In genomic region chr17:87915386-87915785, GRCm38 (mm10) we compare ENCODE assay signal across 40 mouse cellular contexts. TPM values are rescaled to one million over a fixed set of nuclear protein-coding genes. Genes with fewer than 3 reads are reported as not detected.
"Had no signal": no experiment of that assay in that cellular context is flagged by ENCODE, and none has a peak within 500 bp of the region (broad histone marks: within the 10 kb centered on the region; RNA-seq: fewer than 3 reads in every experiment).

No protein-coding gene starts in this region.

- H3K36me3 ChIP-seq: heart, embryonic 10.5 days; heart, embryonic 12.5 days; hindbrain, embryonic 13.5 days; hindbrain, embryonic 15.5 days; limb, embryonic 10.5 days; limb, embryonic 12.5 days; liver, embryonic 13.5 days; liver, embryonic 15.5 days had no signal

- H3K27ac ChIP-seq: heart, embryonic 10.5 days; hindbrain, embryonic 13.5 days; hindbrain, embryonic 15.5 days; hindbrain, postnatal 0 days; layer of hippocampus, adult 2 months; left cerebral cortex, adult 2 months; limb, embryonic 10.5 days; limb, embryonic 12.5 days; liver, embryonic 13.5 days; liver, embryonic 15.5 days had no signal

- H3K9ac ChIP-seq: heart, embryonic 12.5 days; hindbrain, embryonic 13.5 days; hindbrain, embryonic 15.5 days; limb, embryonic 12.5 days; liver, embryonic 13.5 days; liver, embryonic 15.5 days had no signal

- ATAC-seq: hindbrain, postnatal 0 days; intestine, embryonic 16.5 days had no signal

- DNase-seq: gastrocnemius, postnatal 14 days; gastrocnemius, postnatal 36 days; heart, adult 18-20 months; heart, postnatal 10 days; kidney, adult 11 months; kidney, adult 2 months; kidney, adult 9 months; kidney, postnatal 10 days; kidney, postnatal 25 days; kidney, postnatal 4 days; liver; liver, embryonic 13.5 days had no signal

- H3K27me3 ChIP-seq: heart, embryonic 12.5 days; hindbrain, embryonic 13.5 days; hindbrain, embryonic 15.5 days; limb, embryonic 12.5 days; liver, embryonic 13.5 days; liver, embryonic 15.5 days had no signal

- H3K4me1 ChIP-seq: heart, embryonic 10.5 days; heart, embryonic 12.5 days; hindbrain, embryonic 13.5 days; hindbrain, embryonic 15.5 days; limb, embryonic 10.5 days; limb, embryonic 12.5 days; liver, embryonic 13.5 days; liver, embryonic 15.5 days had no signal

- H3K4me3 ChIP-seq: heart, embryonic 10.5 days; heart, embryonic 12.5 days; hindbrain, embryonic 13.5 days; hindbrain, embryonic 15.5 days; layer of hippocampus, adult 2 months; left cerebral cortex, adult 2 months; limb, embryonic 10.5 days; limb, embryonic 12.5 days; liver, embryonic 13.5 days; liver, embryonic 15.5 days had no signal

- H3K4me2 ChIP-seq: heart, embryonic 12.5 days; hindbrain, embryonic 13.5 days; hindbrain, embryonic 15.5 days; limb, embryonic 12.5 days; liver, embryonic 11.5 days; liver, embryonic 13.5 days; liver, embryonic 15.5 days had no signal

- H3K9me3 ChIP-seq: heart, embryonic 10.5 days; heart, embryonic 12.5 days; liver, embryonic 13.5 days; liver, embryonic 15.5 days had no signal

RNA-seq across cellular contexts. Expression of gene Rpl36-ps4, which starts 5.4 kb away (rescaled TPM):
- total RNA-seq: gastrocnemius, adult 18-20 months; gastrocnemius, adult 8-10 months; gastrocnemius, postnatal 14 days; gastrocnemius, postnatal 36 days; heart, adult 18-20 months; heart, adult 8-10 months; heart, postnatal 10 days; heart, postnatal 25 days; hematopoietic stem cell, adult 5-6 weeks; hindbrain, postnatal 0 days; layer of hippocampus, adult 2 months; layer of hippocampus, postnatal 10 days; layer of hippocampus, postnatal 25 days; left cerebral cortex, adult 2 months; left cerebral cortex, postnatal 14 days; left cerebral cortex, postnatal 36 days had no signal
- polyA plus RNA-seq: gonadal fat pad, adult 2 months; heart, embryonic 10.5 days; heart, embryonic 12.5 days; heart, embryonic 14.5 days; heart, embryonic 16.5 days; hindbrain, embryonic 11.5 days; hindbrain, embryonic 13.5 days; hindbrain, embryonic 15.5 days; hindbrain, postnatal 0 days; intestine, embryonic 14.5 days; intestine, embryonic 16.5 days; kidney, adult 2 months; kidney, embryonic 16.5 days; limb, embryonic 10.5 days; limb, embryonic 12.5 days; limb, embryonic 14.5 days; liver, embryonic 11.5 days; liver, embryonic 13.5 days; liver, embryonic 15.5 days had no signal
